Mouse (Mus musculus) yolk sac, embryonic 10.5 days (tissue): ENCODE measurements around the gene Tet3.

Experiments
- DNase-seq: peaks from one replicate; pipeline ENCODE4 v3.0.0-alpha.2; 2017; ENCODE audit warnings: low spot score

The Tet3 gene

DNA sequence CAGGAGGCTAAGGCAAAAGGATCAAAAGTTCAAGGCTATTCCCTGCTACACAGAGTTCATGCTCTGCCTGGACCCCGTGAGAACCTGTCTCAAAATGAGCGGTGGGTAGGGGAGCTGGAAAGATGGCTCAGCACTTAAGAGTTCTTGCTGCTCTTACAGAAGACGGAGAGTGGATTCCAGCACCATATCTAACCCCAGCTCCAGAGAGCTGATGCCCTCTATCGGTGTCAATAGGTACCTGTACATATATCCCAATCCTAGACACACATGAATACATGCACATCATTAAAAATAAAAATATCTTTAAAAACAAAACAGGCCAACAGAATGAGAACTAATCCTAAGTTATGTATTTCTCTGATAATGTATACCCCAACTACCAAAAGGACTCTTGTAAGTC lies 19.3 kb upstream of the Tet3 start:
- DNase-seq = no peak

GRCm38 (mm10) chr6:83475431-83475830 lies 16.5 kb upstream of the Tet3 start:
- no peak for DNase-seq

- DNase-seq = no peak
Observed at GRCm38 (mm10) chr6:83473240-83473639, 14.4 kb upstream of the Tet3 start.

- DNase-seq = no peak
Observed at GRCm38 (mm10) chr6:83471739-83472138, 12.9 kb upstream of the Tet3 start.

DNA sequence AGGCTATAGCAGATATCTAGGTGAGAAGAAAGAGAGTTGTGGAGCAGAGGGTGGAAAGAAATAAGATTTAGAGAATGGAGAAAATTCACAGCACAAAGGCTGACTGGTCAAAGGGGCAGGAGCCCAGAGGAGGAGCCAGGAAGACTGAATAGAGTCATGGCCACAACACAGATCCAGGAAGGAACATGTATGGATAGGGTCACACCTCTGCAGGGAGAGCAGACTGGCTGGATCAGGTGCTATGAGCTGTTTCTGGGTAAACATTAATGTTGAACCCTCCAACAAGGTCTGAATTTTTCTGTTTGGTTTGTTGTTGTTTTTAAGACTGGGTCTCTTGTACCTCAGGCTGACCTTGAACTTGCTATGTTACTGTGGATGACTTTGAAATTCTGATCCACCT lies 5.1 kb upstream of the Tet3 start:
- DNase-seq = no peak

GRCm38 (mm10) chr6:83456984-83457810 lies 1.7 kb downstream of the Tet3 start:
- DNase-seq = no peak

GRCm38 (mm10) chr6:83456131-83456983 lies 2.5 kb downstream of the Tet3 start:
- peak; percentile 84 for DNase-seq

GRCm38 (mm10) chr6:83455328-83456130 lies 3.4 kb downstream of the Tet3 start:
- peak; percentile 35 for DNase-seq

- DNase-seq = no peak
Observed at GRCm38 (mm10) chr6:83453706-83454105, 5.2 kb downstream of the Tet3 start.

DNA sequence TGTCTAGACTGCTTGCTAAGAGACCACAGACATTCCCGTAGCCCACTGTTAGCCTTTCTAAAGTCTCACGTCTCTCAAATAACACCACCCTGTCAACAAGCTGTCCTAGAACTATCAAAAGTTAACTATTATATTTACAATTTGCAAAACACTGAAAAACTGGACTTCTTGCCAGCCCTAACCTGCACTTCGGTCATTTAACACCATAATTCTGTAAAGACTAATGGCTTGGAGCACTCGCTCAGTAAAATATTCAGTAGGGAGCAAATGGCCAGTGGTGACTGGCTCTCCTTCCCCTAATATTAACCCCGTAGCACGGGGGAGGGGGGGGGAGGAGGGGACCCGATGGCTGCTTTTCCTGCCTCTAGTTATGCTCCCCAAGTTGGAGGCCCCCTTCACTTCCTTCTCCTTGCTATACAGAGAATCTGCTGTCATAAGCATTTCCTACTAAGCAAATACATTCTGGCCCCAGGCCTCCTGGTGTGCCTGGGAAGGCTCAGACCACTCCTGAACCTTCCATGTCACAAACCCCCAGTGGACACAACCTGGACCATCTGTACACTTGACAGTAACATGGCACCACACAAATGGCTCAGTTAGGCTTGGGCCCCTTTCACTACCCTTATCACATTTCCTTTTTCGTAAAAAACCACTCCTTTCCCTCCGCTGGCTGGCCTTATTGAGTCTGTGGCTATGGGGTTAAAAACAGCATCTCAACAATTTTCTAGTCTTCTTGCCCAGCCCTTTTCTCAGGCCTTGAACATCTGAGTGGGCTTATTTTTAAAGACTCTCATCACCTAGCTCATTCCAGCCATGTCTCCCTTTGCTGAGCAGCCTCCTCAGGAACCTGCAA lies 8.2 kb downstream of the Tet3 start:
- no peak for DNase-seq

DNA sequence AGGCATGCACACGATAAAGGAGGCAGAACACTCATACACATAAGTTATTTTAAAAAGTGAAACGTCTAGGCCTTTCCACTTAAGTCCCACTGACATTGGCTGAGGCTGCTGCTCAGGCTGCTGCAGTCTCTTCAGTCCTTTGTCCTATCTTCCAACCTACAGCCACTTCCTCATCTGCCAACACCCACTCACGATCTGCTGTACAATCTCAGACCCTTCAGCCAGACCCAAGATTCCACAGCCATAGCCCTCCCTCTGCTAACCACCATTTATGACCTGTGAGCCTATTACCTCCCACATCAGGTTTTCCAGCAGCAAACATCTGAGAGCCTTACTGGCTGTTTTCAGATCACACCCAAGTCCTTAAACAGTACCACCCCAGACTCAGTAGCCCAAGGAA lies 9.4 kb downstream of the Tet3 start:
- DNase-seq = no peak

- no peak for DNase-seq
Observed at GRCm38 (mm10) chr6:83448911-83449310, 10.0 kb downstream of the Tet3 start.

DNA sequence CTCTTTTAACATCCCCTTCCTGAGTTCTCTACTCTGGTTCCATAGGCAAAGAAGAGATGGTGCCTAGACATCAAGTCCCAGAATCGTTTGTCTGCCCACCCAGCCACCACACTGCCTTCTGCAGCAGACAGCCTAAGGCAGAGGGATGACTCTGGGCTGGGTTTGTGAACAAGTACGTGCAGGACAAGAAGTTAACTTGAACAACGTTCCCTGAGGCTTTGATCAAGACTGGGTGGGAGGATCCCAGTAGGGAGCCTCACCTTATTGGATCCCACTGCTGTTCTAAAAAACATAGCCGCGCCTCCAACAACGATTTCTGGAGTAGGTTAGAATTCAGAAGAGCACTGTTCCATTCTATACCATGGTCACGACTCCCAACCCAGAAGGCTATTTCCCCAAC lies 11.9 kb downstream of the Tet3 start:
- no peak for DNase-seq

DNA sequence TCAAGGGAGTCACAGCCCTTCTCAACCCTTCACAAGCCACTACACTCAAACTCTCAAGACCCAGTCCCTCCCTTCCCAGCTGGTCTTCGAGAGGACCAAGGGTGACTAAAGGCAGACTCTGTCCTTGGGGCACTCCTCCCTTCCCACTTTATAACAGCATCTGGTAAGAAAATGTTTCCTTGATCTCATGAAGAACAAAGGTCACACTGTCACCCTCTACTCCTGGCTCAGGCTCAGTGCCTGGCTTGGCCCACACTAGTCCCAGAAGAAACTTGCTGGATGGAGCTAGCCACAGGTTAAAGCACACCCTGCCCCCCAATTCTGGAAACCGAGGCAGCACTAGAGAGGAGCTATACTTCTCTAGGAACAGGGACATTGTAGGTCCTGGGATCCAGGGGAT lies 13.1 kb downstream of the Tet3 start:
- no peak for DNase-seq

GRCm38 (mm10) chr6:83443441-83444340 lies 15.2 kb downstream of the Tet3 start:
- peak; percentile 66 for DNase-seq

GRCm38 (mm10) chr6:83442639-83443038 lies 16.2 kb downstream of the Tet3 start:
- DNase-seq = no peak

- DNase-seq = peak; percentile 91
Observed at GRCm38 (mm10) chr6:83441259-83442061, 17.4 kb downstream of the Tet3 start.

- DNase-seq = peak; percentile 76
Observed at GRCm38 (mm10) chr6:83440510-83441258, 18.2 kb downstream of the Tet3 start.

GRCm38 (mm10) chr6:83440197-83440509 lies 18.7 kb downstream of the Tet3 start:
- DNase-seq = no peak
